Mouse (Mus musculus): ENCODE results near the gene Lamtor3.

DNA sequence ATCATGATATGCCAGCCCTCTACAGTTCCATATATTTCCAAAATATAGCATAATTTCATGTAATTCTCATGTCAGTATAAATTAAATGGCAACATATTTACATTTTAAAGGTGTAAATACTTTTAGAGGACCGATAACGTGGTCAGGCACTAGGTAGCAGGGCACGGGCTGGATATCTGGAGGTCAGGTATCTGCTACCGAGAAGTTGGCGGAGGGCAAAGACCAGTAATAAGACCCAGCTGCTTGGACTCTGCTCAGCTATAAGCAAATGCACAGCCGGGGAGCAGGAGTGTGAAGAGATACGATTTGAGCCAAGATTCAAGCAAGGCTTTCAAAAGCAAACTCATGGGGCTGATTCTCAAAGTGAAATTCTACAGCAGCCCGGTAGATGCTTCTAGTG is 56.0 kb downstream of the Lamtor3 start:
- TF ChIP-seq CHD2 (IDR thresholded peaks at IDR 0.05; ENCODE audit: low read depth, low read length) (no peak), MAFK (IDR thresholded peaks at IDR 0.05; ENCODE audit: insufficient read depth, low read depth, low read length) (no peak), ZNF384 (IDR thresholded peaks at IDR 0.05; ENCODE audit: low read depth, low read length) (no peak), ZC3H11A (IDR thresholded peaks at IDR 0.05; ENCODE audit: borderline replicate concordance, low read depth, low read length) (no peak), HCFC1 (IDR thresholded peaks at IDR 0.05; ENCODE audit: borderline replicate concordance, insufficient read depth, low read length) (no peak)

Measured in ES-E14 (cell line).